Mouse (Mus musculus): Measurements from ENCODE around the gene Gm20481. TPM values are rescaled to one million over a fixed set of nuclear protein-coding genes. Genes with fewer than 3 reads are reported as not detected.
"Not testable (repeated sequence)": the region's sequence is repeated elsewhere in the genome, so short reads cannot be mapped to it uniquely, and the experiment has no call there.

The Gm20481 gene
- polyA plus RNA-seq, 1 experiment from 2014 or later = 0.73 TPM

DNA sequence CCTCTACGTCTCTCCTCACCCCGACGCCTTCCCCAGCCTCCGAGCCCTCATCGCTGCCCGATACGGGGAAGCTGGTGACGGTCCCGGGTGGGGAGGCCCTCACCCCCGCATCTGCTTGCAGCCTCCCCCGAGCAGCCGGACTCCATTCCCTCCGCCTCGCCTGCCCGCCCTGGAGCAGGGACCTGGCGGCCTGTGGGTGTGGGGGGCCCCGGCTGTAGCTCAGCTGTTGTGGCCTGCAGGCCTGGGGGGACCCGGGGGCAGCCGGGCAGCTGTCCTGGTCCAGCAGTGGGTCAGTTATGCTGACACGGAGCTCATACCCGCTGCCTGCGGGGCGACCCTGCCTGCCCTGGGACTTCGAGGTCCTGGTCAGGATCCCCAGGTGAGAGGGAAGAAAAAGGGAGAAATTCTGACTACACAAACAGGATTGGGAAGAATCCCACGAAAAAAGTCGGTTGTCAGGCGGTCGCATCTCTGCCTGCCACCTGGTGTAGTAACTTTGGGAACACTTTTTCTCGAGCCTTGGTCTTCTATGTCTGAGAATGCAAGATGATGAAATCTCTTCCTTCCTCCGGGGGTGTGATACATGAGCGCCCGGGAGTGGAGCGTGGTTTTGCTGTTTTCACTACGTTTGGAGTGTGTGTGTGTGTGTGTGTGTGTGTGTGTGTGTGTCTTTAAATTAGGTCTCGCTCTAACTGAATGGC, 31.9 kb downstream of the Gm20481 start:
- peaks cover 68% of the 10 kb centered on the region for H3K4me1 ChIP-seq
- peak overlapping the region; percentile 98 for H3K27ac ChIP-seq
- ATAC-seq = peak; percentile 12; the same call in 1 of the 2 replicates
- WGBS (ENCODE audit: insufficient replicate concordance) = under 1% methylated on average over 35 of the region's 35 CpGs
- peak overlapping the region; percentile 97 for H3K4me3 ChIP-seq
- no peaks in the 10 kb centered on the region for H3K27me3 ChIP-seq (replicated peaks)
- no peaks in the 10 kb centered on the region; the same call in 1 of the 2 replicates for H3K9me3 ChIP-seq (replicated peaks)
- H3K36me3 ChIP-seq = peaks cover 63% of the 10 kb centered on the region
- H3K9ac ChIP-seq = peak overlapping the region; percentile 99
- peak overlapping the region; percentile 99 for H3K4me2 ChIP-seq

DNA sequence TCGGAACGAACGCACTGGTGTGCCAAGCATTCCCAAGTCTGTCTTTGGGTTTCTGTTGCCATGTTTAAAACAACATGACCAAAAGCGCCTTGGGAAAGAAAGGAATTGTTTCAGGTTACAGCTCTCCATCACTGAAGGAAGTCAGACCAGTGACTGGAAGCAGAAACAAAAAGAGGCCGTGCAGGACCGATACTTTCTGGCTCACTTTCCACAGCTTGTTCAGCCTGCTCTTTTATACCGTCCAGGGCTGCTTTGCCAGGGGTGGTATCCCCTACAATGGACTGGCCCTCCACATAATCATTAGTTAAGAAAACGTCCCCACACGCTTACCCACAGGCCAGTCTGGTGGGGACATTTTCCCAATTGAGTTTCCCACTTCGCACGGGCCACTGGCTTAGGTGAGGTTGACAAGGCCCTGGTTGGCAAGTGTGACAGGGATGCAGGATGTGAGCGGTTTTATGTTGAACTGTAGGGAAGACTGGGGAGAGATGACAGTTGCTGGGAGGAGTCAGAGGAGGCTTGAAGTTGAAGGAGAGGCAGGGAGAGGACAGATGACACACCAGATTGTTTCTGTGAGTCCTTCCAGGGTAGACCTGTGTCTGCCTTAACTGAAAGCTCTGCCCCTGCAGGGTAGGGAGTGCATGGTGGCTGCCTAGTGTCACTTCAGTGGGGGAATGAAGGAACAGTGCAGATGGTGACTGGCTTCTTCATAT, 32.6 kb downstream of the Gm20481 start:
- Histone ChIP-seq H3K4me2 (peak overlapping the region; percentile 99), H3K27me3 (replicated peaks) (no peaks in the 10 kb centered on the region), H3K27ac (peak overlapping the region; percentile 98), H3K4me3 (peak overlapping the region; percentile 97), H3K4me1 (peaks cover 61% of the 10 kb centered on the region), H3K9ac (peak overlapping the region; percentile 99), H3K9me3 (replicated peaks) (no peaks in the 10 kb centered on the region; the same call in 1 of the 2 replicates), H3K36me3 (peaks cover 63% of the 10 kb centered on the region)
- ATAC-seq = peak; percentile 38
- WGBS (ENCODE audit: insufficient replicate concordance) = 3% methylated on average over 12 of the region's 12 CpGs

DNA sequence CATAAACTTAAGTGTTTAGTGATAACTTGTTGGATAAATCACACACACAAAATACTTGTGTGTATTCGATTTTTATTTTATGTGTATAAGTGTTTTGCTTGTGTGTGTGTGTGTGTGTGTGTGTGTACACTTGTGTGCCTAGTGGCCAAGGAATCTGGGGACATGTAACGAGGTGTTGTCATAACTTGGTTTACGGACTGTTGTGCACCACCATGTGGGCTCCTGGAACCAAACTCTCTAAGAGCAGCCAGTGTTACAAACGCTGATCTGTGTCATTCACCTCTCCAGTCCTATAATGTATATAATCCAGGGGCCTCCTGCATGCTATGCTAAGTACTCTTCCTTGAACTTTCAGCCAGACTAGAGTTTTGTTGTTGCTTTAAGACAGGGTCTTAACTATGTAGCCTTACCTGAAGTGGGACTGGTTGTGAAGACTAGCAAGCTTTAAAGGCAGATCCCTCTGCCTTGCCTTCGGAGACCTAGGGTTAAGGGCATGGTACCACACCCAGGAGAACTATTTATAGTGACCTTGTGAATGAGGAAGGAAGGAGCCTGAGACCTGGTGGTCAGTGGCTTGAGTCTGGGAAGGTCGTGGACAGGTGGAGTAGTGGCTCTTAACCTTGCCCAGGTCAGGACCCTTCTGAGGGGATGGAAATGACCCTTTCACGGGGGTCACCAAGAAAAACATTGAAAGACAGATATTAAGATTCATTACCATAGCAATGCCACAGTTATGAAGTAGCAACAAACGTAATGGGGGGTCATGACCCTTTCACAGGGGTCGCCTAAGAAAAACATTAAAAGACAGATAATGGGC, 33.5 kb downstream of the Gm20481 start:
- Histone ChIP-seq H3K9ac (peak overlapping the region; percentile 99), H3K9me3 (replicated peaks) (no peaks in the 10 kb centered on the region), H3K4me3 (peak overlapping the region; percentile 97), H3K27ac (peak overlapping the region; percentile 98), H3K36me3 (peaks cover 63% of the 10 kb centered on the region), H3K27me3 (replicated peaks) (no peaks in the 10 kb centered on the region), H3K4me1 (peaks cover 52% of the 10 kb centered on the region), H3K4me2 (peak overlapping the region; percentile 99)
- no peak for ATAC-seq
- WGBS (ENCODE audit: insufficient replicate concordance) = 39% methylated on average over 9 of the region's 9 CpGs

DNA sequence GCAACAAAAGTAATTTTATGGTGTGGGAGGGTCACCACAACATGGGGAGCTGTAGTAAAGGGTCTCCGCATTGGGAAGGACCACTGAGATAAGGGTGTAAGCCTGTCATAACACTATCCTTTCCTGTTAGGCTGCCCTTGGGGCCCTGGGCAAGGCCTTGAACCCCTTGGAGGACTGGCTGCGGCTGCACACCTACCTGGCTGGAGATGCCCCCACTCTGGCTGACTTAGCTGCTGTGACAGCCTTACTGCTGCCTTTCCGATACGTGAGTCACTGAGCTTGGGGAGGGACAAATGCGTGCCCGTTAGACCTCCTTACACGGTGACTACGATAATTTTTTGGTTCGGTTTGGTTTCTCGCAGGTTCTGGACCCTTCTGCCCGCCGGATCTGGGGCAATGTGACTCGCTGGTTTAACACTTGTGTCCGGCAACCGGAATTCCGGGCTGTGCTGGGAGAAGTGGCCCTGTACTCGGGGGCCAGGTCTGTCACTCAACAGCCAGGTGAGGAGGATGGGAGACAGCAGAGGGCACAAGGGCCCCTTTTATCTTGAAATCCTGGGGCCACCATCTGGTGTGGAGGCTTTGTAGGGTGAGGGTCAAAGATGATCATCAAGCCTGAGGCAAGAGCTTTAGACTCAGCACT, 34.5 kb downstream of the Gm20481 start:
- Histone ChIP-seq H3K4me3 (no peak overlapping the region), H3K27ac (peak overlapping the region; percentile 61), H3K36me3 (peaks cover 63% of the 10 kb centered on the region), H3K9me3 (replicated peaks) (no peaks in the 10 kb centered on the region), H3K4me1 (peaks cover 42% of the 10 kb centered on the region), H3K27me3 (replicated peaks) (no peaks in the 10 kb centered on the region), H3K4me2 (peak overlapping the region; percentile 99), H3K9ac (peak overlapping the region; percentile 99; the same call in 1 of the 2 replicates)
- 81% methylated on average over 17 of the region's 17 CpGs for WGBS (ENCODE audit: insufficient replicate concordance)
- ATAC-seq = no peak

DNA sequence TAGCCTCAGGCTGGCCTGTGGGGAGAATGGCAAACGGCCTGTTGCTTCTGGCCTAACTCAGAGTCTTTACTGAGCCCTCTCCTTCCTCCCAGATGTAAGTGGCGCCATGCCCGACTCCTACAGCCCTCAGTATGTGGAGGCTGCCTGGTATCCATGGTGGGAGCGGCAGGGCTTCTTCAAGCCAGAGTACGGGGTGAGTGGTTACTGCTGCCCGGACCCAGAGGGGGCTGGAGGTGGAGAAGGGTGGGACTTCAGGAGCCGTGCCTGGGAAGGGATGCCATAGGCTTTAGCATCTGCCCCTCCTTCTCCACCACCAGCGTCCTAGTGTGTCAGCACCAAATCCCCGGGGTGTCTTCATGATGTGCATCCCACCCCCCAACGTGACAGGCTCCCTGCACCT, 35.4 kb downstream of the Gm20481 start:
- H3K4me3 ChIP-seq = no peak overlapping the region
- peak overlapping the region; percentile 61; the same call in 1 of the 2 replicates for H3K27ac ChIP-seq
- H3K27me3 ChIP-seq (replicated peaks) = no peaks in the 10 kb centered on the region
- WGBS (ENCODE audit: insufficient replicate concordance) = 88% methylated on average over 10 of the region's 10 CpGs
- no peaks in the 10 kb centered on the region for H3K9me3 ChIP-seq (replicated peaks)
- H3K4me1 ChIP-seq = peaks cover 33% of the 10 kb centered on the region
- 0 out of 2 replicates have a peak overlapping the region, but pooled peaks have one; percentile 13 for H3K9ac ChIP-seq
- peaks cover 70% of the 10 kb centered on the region for H3K36me3 ChIP-seq
- ATAC-seq = no peak
- H3K4me2 ChIP-seq = 0 out of 2 replicates have a peak overlapping the region, but pooled peaks have one; percentile 99

DNA sequence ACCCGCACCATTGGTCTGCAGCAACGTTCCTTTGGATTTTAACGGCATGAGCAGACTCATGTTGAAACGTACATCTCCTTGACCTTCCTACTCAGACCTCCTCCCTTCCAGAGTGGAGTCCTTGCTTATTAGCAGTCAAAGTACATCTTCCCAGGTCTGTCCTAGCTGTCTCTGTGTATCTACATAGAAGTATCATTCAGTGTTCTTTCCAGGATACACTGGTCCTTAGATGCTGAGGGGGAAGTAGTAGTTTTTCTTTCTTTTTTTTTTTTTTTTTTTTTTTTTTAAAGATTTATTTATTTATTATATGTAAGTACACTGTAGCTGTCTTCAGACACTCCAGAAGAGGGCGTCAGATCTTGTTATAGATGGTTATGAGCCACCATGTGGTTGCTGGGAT, 36.2 kb downstream of the Gm20481 start:
- H3K9ac ChIP-seq; H3K4me2 ChIP-seq; H3K27ac ChIP-seq; H3K27me3 ChIP-seq (replicated peaks); H3K4me3 ChIP-seq; ATAC-seq; H3K9me3 ChIP-seq (replicated peaks): not testable (repeated sequence)
- Histone ChIP-seq H3K4me1 (peaks cover 33% of the 10 kb centered on the region), H3K36me3 (peaks cover 78% of the 10 kb centered on the region)
- WGBS (ENCODE audit: insufficient replicate concordance) = 88% methylated on average over 4 of the region's 5 CpGs

DNA sequence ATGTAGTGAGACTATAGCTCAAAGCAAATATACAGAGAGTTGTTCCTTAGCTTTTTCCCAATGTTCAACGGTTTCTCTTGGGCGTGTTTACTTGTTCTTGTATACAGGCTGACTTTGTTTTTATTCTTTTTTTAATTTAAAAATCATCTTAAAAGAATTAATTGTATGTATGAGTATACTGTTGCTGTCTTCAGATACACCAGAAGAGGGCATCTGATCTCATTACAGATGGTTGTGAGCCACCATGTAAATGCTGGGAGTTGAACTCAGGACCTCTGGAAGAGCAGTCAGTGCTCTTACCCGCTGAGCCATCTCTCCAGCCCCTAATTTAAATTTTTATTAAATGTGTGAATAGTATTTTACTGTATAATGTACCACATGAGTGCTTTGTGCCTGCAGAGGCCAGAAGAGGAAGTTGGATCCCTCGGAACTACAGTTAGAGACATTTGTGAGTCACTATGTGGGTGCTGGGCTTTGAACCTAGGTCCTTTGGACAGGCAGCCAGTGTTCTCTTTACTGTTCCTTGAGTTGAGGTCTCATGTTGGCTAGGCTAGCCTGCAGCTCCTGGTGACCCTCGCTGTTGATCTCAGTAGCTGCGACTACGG, 37.8 kb downstream of the Gm20481 start:
- ATAC-seq = no peak
- Histone ChIP-seq H3K4me1 (peaks cover 27% of the 10 kb centered on the region), H3K27me3 (replicated peaks) (no peaks in the 10 kb centered on the region), H3K9me3 (replicated peaks) (no peaks in the 10 kb centered on the region), H3K36me3 (peaks cover 94% of the 10 kb centered on the region), H3K27ac (no peak overlapping the region), H3K4me2 (no peak overlapping the region), H3K9ac (no peak overlapping the region), H3K4me3 (no peak overlapping the region)
- WGBS (ENCODE audit: insufficient replicate concordance) = 90% methylated on average over 7 of the region's 7 CpGs

DNA sequence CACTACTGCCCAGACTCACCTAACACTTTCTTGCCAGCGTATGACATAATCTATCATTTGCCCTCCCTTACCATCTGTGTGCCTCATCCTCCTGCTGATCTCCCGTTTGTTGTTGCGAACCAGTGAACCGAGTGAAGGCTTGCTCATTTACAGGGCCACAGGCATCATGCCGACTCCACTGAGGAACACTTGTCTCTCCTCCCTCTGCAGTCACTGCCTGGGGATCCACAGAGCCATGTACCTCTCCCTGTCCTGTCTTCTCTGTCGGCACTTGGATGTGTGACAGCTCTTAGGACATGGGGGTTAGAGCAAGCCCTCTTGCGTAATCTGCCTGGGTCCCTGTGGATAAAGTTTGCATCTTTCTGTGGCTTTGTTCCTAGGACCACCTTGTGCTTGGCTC, 39.9 kb downstream of the Gm20481 start:
- H3K9me3 ChIP-seq (replicated peaks) = no peaks in the 10 kb centered on the region
- no peak overlapping the region for H3K9ac ChIP-seq
- no peak for ATAC-seq
- WGBS (ENCODE audit: insufficient replicate concordance) = 83% methylated on average over 7 of the region's 7 CpGs
- H3K36me3 ChIP-seq = peaks cover 99% of the 10 kb centered on the region
- H3K27ac ChIP-seq = no peak overlapping the region
- no peak overlapping the region for H3K4me2 ChIP-seq
- no peaks in the 10 kb centered on the region for H3K27me3 ChIP-seq (replicated peaks)
- H3K4me1 ChIP-seq = peaks cover 6% of the 10 kb centered on the region
- no peak overlapping the region for H3K4me3 ChIP-seq

DNA sequence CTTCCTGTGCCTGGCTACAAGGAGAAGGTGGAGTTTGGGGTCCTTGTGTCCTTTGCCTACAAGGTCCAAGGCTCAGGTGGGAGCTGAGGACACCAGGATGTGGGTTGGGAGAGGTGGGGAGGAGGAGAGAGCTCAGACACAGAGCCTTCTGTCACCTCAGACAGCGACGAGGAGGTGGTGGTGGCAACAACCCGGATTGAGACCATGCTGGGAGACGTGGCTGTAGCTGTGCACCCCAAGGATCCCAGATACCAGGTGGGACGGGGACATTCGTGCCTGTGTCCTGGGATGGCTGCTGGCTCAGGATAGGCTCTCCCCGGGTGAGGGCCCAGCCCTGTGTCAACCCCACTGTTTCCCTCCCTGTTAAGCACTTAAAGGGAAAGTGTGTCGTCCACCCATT, 41.7 kb downstream of the Gm20481 start:
- H3K27me3 ChIP-seq (replicated peaks) = no peaks in the 10 kb centered on the region
- no peak overlapping the region for H3K9ac ChIP-seq
- peaks cover 6% of the 10 kb centered on the region for H3K4me1 ChIP-seq
- ATAC-seq = no peak
- H3K27ac ChIP-seq = no peak overlapping the region
- H3K4me2 ChIP-seq = no peak overlapping the region
- WGBS (ENCODE audit: insufficient replicate concordance) = 86% methylated on average over 8 of the region's 8 CpGs
- H3K9me3 ChIP-seq (replicated peaks) = no peaks in the 10 kb centered on the region
- H3K4me3 ChIP-seq = no peak overlapping the region
- peaks cover 100% of the 10 kb centered on the region for H3K36me3 ChIP-seq

DNA sequence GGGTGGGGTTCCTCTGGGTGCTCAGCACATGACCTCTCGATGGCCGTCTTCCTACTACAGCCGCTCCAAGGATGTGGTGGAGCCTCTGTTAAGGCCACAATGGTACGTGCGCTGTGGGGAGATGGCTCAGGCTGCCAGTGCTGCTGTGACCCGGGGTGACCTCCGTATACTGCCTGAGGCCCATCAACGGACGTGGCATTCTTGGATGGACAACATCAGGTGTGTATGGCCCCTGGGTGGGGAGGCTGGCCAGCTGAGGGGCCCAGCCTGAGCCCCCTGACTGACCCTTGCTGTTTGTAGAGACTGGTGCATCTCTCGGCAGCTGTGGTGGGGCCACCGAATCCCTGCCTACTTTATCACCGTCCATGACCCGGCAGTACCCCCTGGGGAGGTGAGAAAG, 42.7 kb downstream of the Gm20481 start:
- 82% methylated on average over 13 of the region's 13 CpGs for WGBS (ENCODE audit: insufficient replicate concordance)
- no peak overlapping the region for H3K4me3 ChIP-seq
- peaks cover 13% of the 10 kb centered on the region for H3K4me1 ChIP-seq
- no peaks in the 10 kb centered on the region for H3K27me3 ChIP-seq (replicated peaks)
- no peaks in the 10 kb centered on the region for H3K9me3 ChIP-seq (replicated peaks)
- H3K9ac ChIP-seq = no peak overlapping the region
- ATAC-seq = no peak
- H3K36me3 ChIP-seq = peaks cover 97% of the 10 kb centered on the region
- H3K4me2 ChIP-seq = no peak overlapping the region
- H3K27ac ChIP-seq = no peak overlapping the region

DNA sequence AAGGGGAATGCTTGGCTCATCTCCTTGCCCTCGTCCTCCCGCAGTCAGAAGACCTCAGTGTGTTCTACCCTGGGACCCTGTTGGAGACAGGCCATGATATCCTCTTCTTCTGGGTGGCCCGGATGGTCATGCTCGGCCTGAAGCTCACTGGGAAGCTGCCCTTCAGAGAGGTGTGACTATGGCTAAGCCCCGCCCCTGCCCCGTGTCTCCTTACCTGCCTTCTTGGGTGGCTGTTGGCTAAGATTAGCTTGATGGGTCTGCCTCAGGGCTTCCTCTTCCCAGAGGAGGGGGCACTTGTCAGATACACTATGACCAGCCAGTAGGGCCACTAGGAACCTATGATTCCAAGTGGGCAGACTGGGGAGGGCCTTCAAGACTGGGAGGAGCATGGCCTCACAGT, 43.5 kb downstream of the Gm20481 start:
- ATAC-seq = no peak
- Histone ChIP-seq H3K4me2 (no peak overlapping the region), H3K9ac (no peak overlapping the region), H3K36me3 (peaks cover 89% of the 10 kb centered on the region), H3K4me3 (no peak overlapping the region), H3K4me1 (peaks cover 20% of the 10 kb centered on the region), H3K9me3 (replicated peaks) (no peaks in the 10 kb centered on the region), H3K27me3 (replicated peaks) (no peaks in the 10 kb centered on the region), H3K27ac (no peak overlapping the region)
- 77% methylated on average over 6 of the region's 6 CpGs for WGBS (ENCODE audit: insufficient replicate concordance)

Data from liver, embryonic 12.5 days (tissue).